In the genomic region with DNA sequence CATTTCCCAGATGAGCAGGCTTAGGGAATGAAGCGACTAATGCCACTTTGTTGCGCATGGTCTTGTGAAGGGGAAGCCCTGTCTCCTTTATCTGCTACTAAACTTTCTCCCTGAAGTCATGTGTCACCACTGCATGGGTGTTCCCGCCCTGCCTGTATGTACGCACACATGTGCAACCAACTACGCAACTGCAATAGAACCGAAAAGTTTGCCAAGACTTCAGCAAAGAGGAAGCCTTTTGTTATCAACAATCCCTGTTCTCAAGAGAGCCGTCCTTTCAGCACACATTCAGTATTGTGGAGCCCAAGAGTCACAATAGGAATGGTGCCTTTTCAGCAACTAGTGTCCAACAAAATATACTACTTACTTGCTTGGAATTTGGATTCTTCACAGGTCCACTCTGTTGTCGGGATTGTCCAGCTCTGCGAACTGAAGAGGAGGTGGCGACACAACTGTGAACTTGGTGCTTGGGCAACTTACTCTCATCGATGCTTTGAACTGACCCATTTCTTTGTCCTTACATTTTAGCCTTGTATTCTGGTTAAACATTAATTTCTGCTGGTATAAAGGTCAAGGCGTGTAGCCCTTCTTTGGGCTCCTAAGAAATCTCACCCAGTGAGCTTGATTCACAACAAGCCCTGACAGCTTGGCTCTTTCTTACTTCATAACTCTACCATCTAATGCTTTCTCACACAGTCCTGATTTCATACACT, we compare ENCODE assay signal across 9 mouse cellular contexts. TPM values are rescaled to one million over a fixed set of nuclear protein-coding genes. Genes with fewer than 3 reads are reported as not detected.
DNase-seq lines count a peak whose midpoint lies in the region; ATAC-seq and TF ChIP-seq lines count a peak whose summit lies in the region.
"Had no signal": no experiment of that assay in that cellular context is flagged by ENCODE, and none has a peak within 500 bp of the region (broad histone marks: within the 10 kb centered on the region; RNA-seq: fewer than 3 reads in every experiment).

Gene Ddc, minus strand, starts transcription at position 500 of the 713 bp plus-strand sequence.

- 70% methylated on average over 12 of the region's 12 CpGs for WGBS in lung, embryonic 15.5 days
- WGBS in hindbrain, postnatal 0 days, result 81% methylated on average over 12 of the region's 12 CpGs
- WGBS in liver, embryonic 14.5 days (ENCODE audit: insufficient replicate concordance), result 61% methylated on average over 12 of the region's 12 CpGs
- 97% methylated on average over 12 of the region's 12 CpGs for WGBS in thymus, adult 2 months

- no peak for TF ChIP-seq CTCF in hindbrain, postnatal 0 days (IDR thresholded peaks at IDR 0.05; ENCODE audit: low read depth)
- no peak for TF ChIP-seq CTCF in liver, embryonic 14.5 days (IDR thresholded peaks at IDR 0.05; ENCODE audit: low read depth)
- TF ChIP-seq CTCF in thymus, adult 2 months (IDR thresholded peaks at IDR 0.05; ENCODE audit: borderline replicate concordance, control insufficient read depth, extremely low read depth, insufficient read depth, low read length, poor library complexity), result no peak

- H3K27ac ChIP-seq in lung, embryonic 15.5 days, result peak within 1 kb of the TSS; percentile 54
- H3K27ac ChIP-seq in hindbrain, postnatal 0 days, result no peak within 1 kb of the TSS
- no peak within 1 kb of the TSS for H3K27ac ChIP-seq in liver, embryonic 14.5 days
- H3K27ac ChIP-seq in thymus, adult 2 months (ENCODE audit: control insufficient read depth, insufficient read depth, low read length), result no peak within 1 kb of the TSS
- H3K27ac ChIP-seq: forebrain, embryonic 12.5 days had no signal

- no peaks in the 10 kb centered on the region for H3K27me3 ChIP-seq in lung, embryonic 15.5 days
- H3K27me3 ChIP-seq in hindbrain, postnatal 0 days (ENCODE audit: insufficient read depth, low read length), result no peaks in the 10 kb centered on the region
- no peaks in the 10 kb centered on the region for H3K27me3 ChIP-seq in liver, embryonic 14.5 days (ENCODE audit: control insufficient read depth, insufficient read depth, low read length)
- H3K27me3 ChIP-seq in thymus, adult 2 months (ENCODE audit: control insufficient read depth, insufficient read depth, low read length), result no peaks in the 10 kb centered on the region
- H3K27me3 ChIP-seq: forebrain, embryonic 12.5 days had no signal

- no peak for ATAC-seq in lung, embryonic 15.5 days (ENCODE audit: borderline replicate concordance, extremely low read depth, low FRiP score, low TSS enrichment)
- ATAC-seq in hindbrain, postnatal 0 days, result no peak
- ATAC-seq in liver, embryonic 14.5 days (ENCODE audit: insufficient read depth), result no peak

- H3K9ac ChIP-seq in lung, embryonic 15.5 days, result no peak within 1 kb of the TSS
- H3K9ac ChIP-seq in hindbrain, postnatal 0 days (replicated peaks; ENCODE audit: low read length), result no peak within 1 kb of the TSS
- no peak within 1 kb of the TSS for H3K9ac ChIP-seq in liver, embryonic 14.5 days (replicated peaks)
- H3K9ac ChIP-seq: forebrain, embryonic 12.5 days had no signal

- H3K4me1 ChIP-seq in lung, embryonic 15.5 days, result peaks cover 17% of the 10 kb centered on the region; the same call in 1 of the 2 replicates
- no peaks in the 10 kb centered on the region for H3K4me1 ChIP-seq in hindbrain, postnatal 0 days (ENCODE audit: insufficient read depth, low read length)
- H3K4me1 ChIP-seq in liver, embryonic 14.5 days (replicated peaks; ENCODE audit: control insufficient read depth in 2 of 2, insufficient read depth in 2 of 2, low read length in 1 of 2), result peaks cover 0 to 9% of the 10 kb centered on the region in 2 experiments; a peak in 2 of 4 replicates
- H3K4me1 ChIP-seq in thymus, adult 2 months (replicated peaks; ENCODE audit: control insufficient read depth, insufficient read depth, low read length), result no peaks in the 10 kb centered on the region
- H3K4me1 ChIP-seq: forebrain, embryonic 12.5 days had no signal

- no peaks in the 10 kb centered on the region for H3K9me3 ChIP-seq in lung, embryonic 15.5 days
- no peaks in the 10 kb centered on the region for H3K9me3 ChIP-seq in hindbrain, postnatal 0 days (ENCODE audit: low read length)
- H3K9me3 ChIP-seq in liver, embryonic 14.5 days (ENCODE audit: control insufficient read depth, low read length), result no peaks in the 10 kb centered on the region
- H3K9me3 ChIP-seq: forebrain, embryonic 12.5 days had no signal

- TF ChIP-seq EP300 in liver, embryonic 14.5 days (IDR thresholded peaks at IDR 0.05; ENCODE audit: low read depth), result no peak

- no peak within 1 kb of the TSS for H3K4me2 ChIP-seq in lung, embryonic 15.5 days
- H3K4me2 ChIP-seq in hindbrain, postnatal 0 days (ENCODE audit: low read depth, low read length), result no peak within 1 kb of the TSS
- H3K4me2 ChIP-seq in liver, embryonic 14.5 days (ENCODE audit: low read depth), result peak within 1 kb of the TSS; percentile 37
- H3K4me2 ChIP-seq: forebrain, embryonic 12.5 days had no signal

- TF ChIP-seq POLR2A in thymus, adult 2 months (IDR thresholded peaks at IDR 0.05; ENCODE audit: control insufficient read depth, extremely low read depth, insufficient read depth, low read length, poor library complexity), result no peak

- intact Hi-C loops in left cerebral cortex, postnatal 14 days (cut with DNase I), result no loop called here

- DNase-seq in lung, postnatal 14 days, result no peak
- DNase-seq in hindbrain, postnatal 0 days (ENCODE audit: low spot score), result no peak
- no peak for DNase-seq in liver, embryonic 14.5 days (ENCODE audit: low read depth in 3 of 3, low spot score in 3 of 3)
- no peak for DNase-seq in left cerebral cortex, postnatal 14 days (ENCODE audit: low spot score in 2 of 2)
- DNase-seq in retina, postnatal 1 day, result no peak
- DNase-seq in thymus, adult 2 months, result no peak
- DNase-seq in urinary bladder, postnatal 4 days (ENCODE audit: low spot score in 2 of 2), result no peak

- no peak within 1 kb of the TSS for H3K4me3 ChIP-seq in lung, embryonic 15.5 days
- no peak within 1 kb of the TSS for H3K4me3 ChIP-seq in hindbrain, postnatal 0 days (ENCODE audit: low read length)
- H3K4me3 ChIP-seq in liver, embryonic 14.5 days (ENCODE audit: insufficient read depth in 1 of 2, low read depth in 2 of 2, low read length in 2 of 2), result peak within 1 kb of the TSS; percentile 7 to 8; a peak in 2 of 4 replicates
- H3K4me3 ChIP-seq in thymus, adult 2 months (ENCODE audit: control insufficient read depth, insufficient read depth, low read length), result no peak within 1 kb of the TSS
- H3K4me3 ChIP-seq: forebrain, embryonic 12.5 days had no signal

- H3K36me3 ChIP-seq in lung, embryonic 15.5 days, result no peaks in the 10 kb centered on the region
- H3K36me3 ChIP-seq in hindbrain, postnatal 0 days (ENCODE audit: insufficient read depth, low read length), result no peaks in the 10 kb centered on the region
- no peaks in the 10 kb centered on the region for H3K36me3 ChIP-seq in liver, embryonic 14.5 days (replicated peaks; ENCODE audit: control insufficient read depth, insufficient read depth, low read depth)
- no peaks in the 10 kb centered on the region for H3K36me3 ChIP-seq in thymus, adult 2 months (ENCODE audit: control insufficient read depth, insufficient read depth, low read length)
- H3K36me3 ChIP-seq: forebrain, embryonic 12.5 days had no signal

RNA-seq across cellular contexts. Expression of gene Ddc, which starts in this region (rescaled TPM):
- polyA plus RNA-seq in lung, embryonic 15.5 days (2015; fragmentation: Nextera tagmentation; extraction: Ambion mirVana), result 15.4 and 16.4 TPM in 2 replicates
- total RNA-seq in hindbrain, postnatal 0 days (2014; rRNA removed), result 11.4 and 13.7 TPM in 2 replicates
- polyA plus RNA-seq in hindbrain, postnatal 0 days (2015; fragmentation: Nextera tagmentation; extraction: Ambion mirVana), result 15.4 and 20.5 TPM in 2 replicates
- 3.0 and 4.3 TPM in 2 replicates for polyA plus RNA-seq in liver, embryonic 14.5 days (2012; rRNA removed)
- polyA plus RNA-seq in liver, embryonic 14.5 days (2014; fragmentation: Nextera tagmentation; extraction: Ambion mirVana), result 7.4 and 8.2 TPM in 2 replicates
- 1 to 10 TPM; 5.1 to 5.4 TPM for total RNA-seq in left cerebral cortex, postnatal 14 days (2021)
- polyA plus RNA-seq in thymus, adult 2 months (2012; rRNA removed), result 0.78 and 1.0 TPM in 2 replicates

Comparison
In these comparisons a context has a peak if more than half of its experiments do, and no peak if none do; other contexts are left out.
1. H3K4me3 ChIP-seq: peak in liver, embryonic 14.5 days (2 of 2); none in lung, embryonic 15.5 days (single experiment), hindbrain, postnatal 0 days (single experiment) and thymus, adult 2 months (single experiment).